Mouse (Mus musculus) cerebellum, adult 11-12 months (tissue): ENCODE results near the gene Klk4.
A peak's percentile ranks its signal among the peaks of the same experiment; 100 is the strongest.

ENCODE experiments used
- DNase-seq: peaks from one replicate; pipeline ENCODE4 v3.0.0; 2022

The Klk4 gene

GRCm38 (mm10) chr7:43880912-43881311 is at the start of gene Klk4:
Gene Klk4, plus strand, starts transcription at chr7:43881160.
- no peak for DNase-seq

DNA sequence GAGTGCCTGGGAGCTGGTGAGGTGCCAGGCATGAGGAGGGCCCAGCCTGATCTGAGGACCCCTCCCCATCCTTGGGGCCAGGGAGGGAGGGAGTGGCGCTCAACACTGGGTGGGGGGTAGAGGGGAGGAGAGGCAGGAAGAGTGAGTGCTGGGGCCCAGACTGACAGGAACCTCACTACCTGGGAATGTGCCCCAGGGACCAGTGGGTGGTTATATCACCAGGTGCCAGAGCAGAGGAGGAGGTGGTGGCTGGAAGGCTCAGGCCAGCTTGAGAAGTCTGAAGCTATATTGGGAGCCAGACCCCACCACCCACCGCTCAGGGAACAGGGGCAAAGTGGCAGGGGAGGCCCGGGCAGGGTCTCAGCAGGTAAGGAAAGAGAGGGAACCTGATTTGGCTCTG is 39.3 kb upstream of the Klk4 start, which contains the start of gene Klk5:
Klk5 (plus strand) TSS at position 271 of the 400 bp plus-strand sequence.
- no peak for DNase-seq

- DNase-seq: no peak
Measured at GRCm38 (mm10) chr7:43843801-43844200, 37.2 kb upstream of the Klk4 start.

- DNase-seq: no peak
Measured at GRCm38 (mm10) chr7:43851616-43852015, 29.3 kb upstream of the Klk4 start.

DNA sequence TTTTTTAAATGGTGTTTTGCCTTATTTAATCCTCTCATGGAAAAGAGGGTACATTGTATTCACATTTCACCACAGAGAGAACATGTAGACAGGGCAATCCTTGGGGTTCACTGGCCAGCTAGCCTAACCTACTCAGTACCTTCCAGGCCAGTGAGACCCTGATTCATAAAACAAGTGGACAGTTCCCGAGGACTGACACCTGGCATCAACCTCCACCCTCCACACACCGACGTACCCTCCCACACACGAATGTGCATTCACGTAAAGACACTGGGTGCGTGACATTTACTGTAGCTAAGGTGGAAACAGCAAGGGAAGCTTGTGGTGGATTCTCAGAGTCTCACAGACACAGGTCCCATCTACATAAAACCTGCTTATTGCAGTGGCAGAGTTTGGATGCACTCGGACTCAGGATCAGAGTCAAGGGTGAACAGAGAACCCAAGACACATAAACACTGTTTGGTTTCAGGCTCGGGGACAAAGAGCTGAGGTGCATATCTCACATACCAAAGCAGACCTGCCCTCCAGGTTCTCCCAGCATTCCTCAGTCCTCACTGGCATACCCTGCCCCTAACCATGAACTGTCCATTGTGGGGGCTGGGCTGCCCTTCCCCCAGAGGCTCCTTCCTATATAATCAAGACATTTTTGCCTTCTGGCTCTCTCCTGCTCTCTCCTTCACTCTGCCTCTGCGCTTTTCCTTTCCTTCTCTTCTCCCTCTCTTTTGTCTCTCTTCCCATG is 26.1 kb upstream of the Klk4 start:
- DNase-seq: no peak

- DNase-seq: no peak
Measured at GRCm38 (mm10) chr7:43855709-43856108, 25.3 kb upstream of the Klk4 start.

DNA sequence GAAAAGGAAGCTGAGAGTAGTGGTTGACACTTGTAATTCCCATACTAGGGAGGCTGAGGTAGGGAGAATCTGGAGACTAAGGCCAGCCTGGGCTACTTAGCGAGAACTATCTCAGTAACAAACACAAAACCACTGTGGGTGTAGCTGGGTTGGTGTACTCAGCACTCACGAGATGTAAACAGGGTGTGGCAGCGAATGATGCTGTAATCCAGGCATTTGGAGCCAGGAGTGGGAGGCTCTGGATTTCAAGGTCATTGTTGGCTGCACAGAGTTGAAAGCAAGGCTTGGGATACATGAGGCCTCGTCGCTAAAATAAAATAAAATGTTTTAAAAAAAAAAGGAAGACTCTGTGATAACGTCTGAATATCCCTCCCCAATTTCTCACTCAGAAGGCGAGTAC is 24.7 kb upstream of the Klk4 start:
- DNase-seq: no peak

GRCm38 (mm10) chr7:43857501-43857900 is 23.5 kb upstream of the Klk4 start:
- DNase-seq: no peak

GRCm38 (mm10) chr7:43860411-43860810 is 20.5 kb upstream of the Klk4 start:
- no peak for DNase-seq

- no peak for DNase-seq
Measured at GRCm38 (mm10) chr7:43873237-43873636, 7.7 kb upstream of the Klk4 start.

GRCm38 (mm10) chr7:43873674-43874073 is 7.3 kb upstream of the Klk4 start:
- DNase-seq: no peak

GRCm38 (mm10) chr7:43874868-43875375 is 6.0 kb upstream of the Klk4 start:
- no peak for DNase-seq

DNA sequence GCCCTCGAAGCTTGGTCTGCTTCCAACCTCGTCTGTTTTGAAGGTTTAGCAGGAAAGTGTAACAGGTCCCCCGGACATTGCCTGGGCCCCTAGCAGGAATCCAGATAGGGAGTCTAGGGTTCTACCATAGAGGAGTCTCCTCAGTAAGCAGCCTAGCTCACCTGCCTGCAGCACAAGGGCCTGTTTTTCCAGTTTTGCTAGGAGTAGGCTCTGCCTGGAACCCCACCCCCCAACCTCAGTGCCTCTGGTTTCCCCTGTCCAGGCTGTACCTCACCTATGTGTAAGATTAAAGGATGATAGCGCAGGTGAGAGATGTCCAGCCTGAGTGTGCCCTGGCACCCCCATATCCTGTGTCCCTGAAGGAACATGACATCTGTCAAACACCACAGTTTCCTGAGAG is 4.5 kb upstream of the Klk4 start:
- no peak for DNase-seq

DNA sequence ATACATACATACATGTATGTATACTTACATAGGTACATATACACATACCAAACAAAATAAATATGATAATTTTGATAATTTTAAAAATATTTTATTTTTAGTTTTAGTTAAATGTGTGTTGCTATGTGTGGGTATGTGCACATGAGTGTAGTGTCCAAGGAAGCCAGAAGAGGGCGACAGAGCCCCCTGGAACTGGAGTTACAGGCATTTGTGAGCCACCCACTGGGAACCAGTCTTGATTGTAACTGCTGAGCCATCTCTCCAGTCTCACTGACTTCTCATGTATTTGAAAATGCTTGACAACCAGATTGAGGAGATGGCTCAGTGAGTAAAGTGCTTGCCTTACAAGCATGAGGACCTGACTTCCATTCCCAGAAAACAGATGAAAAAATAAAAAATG is 2.7 kb upstream of the Klk4 start:
- DNase-seq: no peak

- no peak for DNase-seq
Measured at GRCm38 (mm10) chr7:43882346-43882745, 1.4 kb downstream of the Klk4 start.

DNA sequence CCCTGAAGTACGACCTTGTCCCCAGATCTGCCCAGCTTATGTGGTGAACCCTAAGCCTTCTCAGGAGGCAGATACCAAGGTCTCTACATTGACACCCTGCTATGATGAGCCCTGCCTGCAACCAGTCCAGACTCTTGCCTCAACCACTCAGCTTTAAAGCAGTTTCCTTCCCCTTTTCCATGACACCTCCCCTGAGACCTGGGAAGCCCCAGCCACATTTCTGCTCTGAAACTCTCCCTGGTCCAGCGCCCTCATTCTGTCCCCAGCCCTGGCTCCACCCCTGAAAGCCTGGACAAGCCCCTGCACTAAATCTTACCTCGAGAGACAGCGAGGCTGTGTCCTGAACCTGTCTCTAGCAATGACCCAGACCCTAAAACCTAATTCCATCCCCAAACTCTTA is 1.9 kb downstream of the Klk4 start:
- DNase-seq: no peak

GRCm38 (mm10) chr7:43883547-43883946 is 2.6 kb downstream of the Klk4 start:
- no peak for DNase-seq

DNA sequence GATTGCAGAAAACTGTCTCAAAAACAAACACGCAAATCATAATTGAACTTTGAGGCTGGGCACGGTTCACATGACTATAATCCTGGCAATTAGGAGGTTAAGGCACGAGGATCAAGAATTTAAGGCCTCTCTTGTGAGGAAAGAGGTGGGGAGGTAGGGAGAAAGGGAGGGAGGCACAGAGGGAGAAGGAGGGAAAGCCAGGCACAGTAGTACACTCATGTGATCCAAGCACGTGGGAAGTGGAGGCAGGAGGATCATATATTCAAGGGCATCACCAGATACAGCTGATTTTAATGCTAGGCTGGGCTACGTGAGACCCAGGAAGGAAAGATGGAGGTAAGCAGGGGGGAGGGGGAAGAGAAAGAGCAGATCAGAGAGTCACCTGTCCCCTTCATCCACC is 10.4 kb downstream of the Klk4 start:
- no peak for DNase-seq

DNA sequence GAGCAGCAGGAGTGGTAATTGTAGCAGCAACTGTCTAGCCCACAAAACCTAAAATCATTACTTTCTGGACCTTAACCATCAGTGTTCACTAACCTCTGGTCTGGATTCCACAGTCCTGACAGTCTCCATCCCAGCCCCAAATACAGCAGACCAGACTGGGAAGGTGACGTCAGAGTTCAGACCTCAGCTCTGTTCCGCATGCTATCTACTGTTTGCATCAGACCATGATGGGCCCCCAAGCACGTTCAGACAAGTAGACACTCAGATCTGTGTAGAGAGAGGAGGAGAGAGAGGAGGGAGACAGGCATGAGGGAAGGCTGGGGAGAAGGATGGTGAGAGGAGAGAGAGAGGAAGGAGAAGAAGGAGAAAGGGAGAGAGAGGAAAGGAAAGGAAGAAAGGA is 10.8 kb downstream of the Klk4 start:
- DNase-seq: no peak

GRCm38 (mm10) chr7:43894836-43895235 is 13.9 kb downstream of the Klk4 start:
- peak; percentile 48 for DNase-seq

GRCm38 (mm10) chr7:43914821-43915220 is 33.9 kb downstream of the Klk4 start:
- DNase-seq: no peak

- DNase-seq: no peak
Measured at GRCm38 (mm10) chr7:43918426-43918825, 37.5 kb downstream of the Klk4 start.

GRCm38 (mm10) chr7:43918871-43919270 is 37.9 kb downstream of the Klk4 start:
- DNase-seq: no peak

GRCm38 (mm10) chr7:43919559-43920451 is 38.8 kb downstream of the Klk4 start:
- DNase-seq: peak; percentile 19
